Mouse (Mus musculus) thymus, adult 2 months (tissue): ENCODE data around the gene Bcl7a.
A peak's percentile ranks its signal among the peaks of the same experiment; 100 is the strongest.

ENCODE experiments used
- CTCF ChIP-seq: fragments of 200-500 bp; IDR thresholded peaks from 2 replicates; pipeline ENCODE4 v1.5.1; 2012; ENCODE audit warnings: mild to moderate bottlenecking, control low read depth, low read length, moderate library complexity, borderline replicate concordance; ENCODE audit not compliant: control insufficient read depth, poor library complexity, insufficient read depth; ENCODE audit errors: extremely low read depth
- POLR2A ChIP-seq: fragments of 200-500 bp; IDR thresholded peaks from 2 replicates; pipeline ENCODE4 v1.6.1; 2012; ENCODE audit warnings: mild to moderate bottlenecking, low read length, control low read depth, moderate library complexity; ENCODE audit not compliant: control insufficient read depth, poor library complexity, insufficient read depth; ENCODE audit errors: extremely low read depth

GRCm38 (mm10) chr5:123394957-123395881, 51.6 kb downstream of the Bcl7a start:
- 0 out of 2 replicates have a peak, but pooled peaks have one; percentile 40 for TF ChIP-seq CTCF
- 0 out of 2 replicates have a peak, but pooled peaks have one; percentile 31 for TF ChIP-seq POLR2A
